Mouse (Mus musculus) embryonic facial prominence, embryonic 11.5 days (tissue): ENCODE results near the gene Zfyve26. TPM values are rescaled to one million over a fixed set of nuclear protein-coding genes. Genes with fewer than 3 reads are reported as not detected.
A peak's percentile ranks its signal among the peaks of the same experiment; 100 is the strongest.

Source experiments
- ATAC-seq: fragments of 200-750 bp; cut with Nextera tagmentation; replicated peaks from 2 replicates; pipeline ENCODE4 v1.8.0; 2017; ENCODE audit warnings: low read depth; ENCODE audit not compliant: insufficient number of reproducible peaks, low FRiP score, low TSS enrichment
- DNase-seq: peaks from one replicate; pipeline ENCODE4 v3.0.0-alpha.2; 2015; ENCODE audit warnings: low spot score
- H3K27ac ChIP-seq: fragments of 300-500 bp; sonication (generic); replicated peaks from 2 replicates; pipeline ENCODE4 v1.5.1; 2014; ENCODE audit warnings: mild to moderate bottlenecking, low read depth, low read length, control low read depth
- H3K27me3 ChIP-seq: fragments of 300-500 bp; sonication (generic); 2 replicates; pipeline ENCODE4 v1.6.1; 2014; ENCODE audit warnings: mild to moderate bottlenecking, low read length, moderate library complexity, mixed read lengths; ENCODE audit not compliant: control insufficient read depth, insufficient read depth
- H3K36me3 ChIP-seq: fragments of 300-500 bp; sonication (generic); replicated peaks from 2 replicates; pipeline ENCODE4 v1.6.1; 2014; ENCODE audit warnings: low read depth, mild to moderate bottlenecking, low read length, moderate library complexity, mixed read lengths; ENCODE audit not compliant: control insufficient read depth, insufficient read depth
- H3K4me1 ChIP-seq: fragments of 300-500 bp; sonication (generic); 2 replicates; pipeline ENCODE4 v1.6.1; 2014; ENCODE audit warnings: low read length, mixed read lengths; ENCODE audit not compliant: control insufficient read depth, insufficient read depth
- H3K4me2 ChIP-seq: fragments of 300-500 bp; sonication (generic); 2 replicates; pipeline ENCODE4 v1.6.1; 2014; ENCODE audit warnings: low read depth, mild to moderate bottlenecking, control low read depth, low read length, moderate library complexity
- H3K4me3 ChIP-seq: fragments of 300-500 bp; sonication (generic); 2 replicates; pipeline ENCODE4 v1.5.1; 2014; ENCODE audit warnings: low read depth, low read length, control low read depth
- H3K9ac ChIP-seq: fragments of 300-500 bp; sonication (generic); replicated peaks from 2 replicates; pipeline ENCODE4 v1.6.1; 2014; ENCODE audit warnings: mild to moderate bottlenecking, control low read depth, low read length
- H3K9me3 ChIP-seq: fragments of 300-500 bp; sonication (generic); replicated peaks from 2 replicates; pipeline ENCODE4 v1.6.1; 2016; ENCODE audit warnings: mild to moderate bottlenecking, low read length, inconsistent platforms, mixed read lengths; ENCODE audit not compliant: control insufficient read depth
- WGBS: fragments of 180-500 bp; shearing (Covaris S2); extraction: QIAGEN DNeasy Blood & Tissue Kit; methylation state at CpG from one replicate; pipeline ENCODE4 v1.1.7; 2014; 5-methylcytosine and 5-hydroxymethylcytosine counted together
- polyA plus RNA-seq: library from polyadenylated mRNA; unstranded; fragments of >200 nt; fragmentation: Nextera tagmentation; extraction: Ambion mirVana; gene quantifications from 2 replicates; pipeline ENCODE4 v1.2.1, GENCODE M21; 2014

Zfyve26 gene
- polyA plus RNA-seq, 1 experiment from 2014 or later: 9.7 TPM

GRCm38 (mm10) chr12:79297884-79298636 is 2.0 kb upstream of the Zfyve26 start:
- H3K36me3 ChIP-seq: no peaks in the 10 kb centered on the region
- H3K27me3 ChIP-seq: no peaks in the 10 kb centered on the region
- WGBS: 17% methylated on average over 15 of the region's 15 CpGs
- DNase-seq (no peak), ATAC-seq (no peak)
- peak overlapping the region; percentile 60 for H3K4me2 ChIP-seq
- no peaks in the 10 kb centered on the region for H3K9me3 ChIP-seq
- peak overlapping the region; percentile 61 for H3K9ac ChIP-seq
- no peaks in the 10 kb centered on the region for H3K4me1 ChIP-seq
- peak overlapping the region; percentile 55 for H3K4me3 ChIP-seq
- H3K27ac ChIP-seq: no peak overlapping the region

DNA sequence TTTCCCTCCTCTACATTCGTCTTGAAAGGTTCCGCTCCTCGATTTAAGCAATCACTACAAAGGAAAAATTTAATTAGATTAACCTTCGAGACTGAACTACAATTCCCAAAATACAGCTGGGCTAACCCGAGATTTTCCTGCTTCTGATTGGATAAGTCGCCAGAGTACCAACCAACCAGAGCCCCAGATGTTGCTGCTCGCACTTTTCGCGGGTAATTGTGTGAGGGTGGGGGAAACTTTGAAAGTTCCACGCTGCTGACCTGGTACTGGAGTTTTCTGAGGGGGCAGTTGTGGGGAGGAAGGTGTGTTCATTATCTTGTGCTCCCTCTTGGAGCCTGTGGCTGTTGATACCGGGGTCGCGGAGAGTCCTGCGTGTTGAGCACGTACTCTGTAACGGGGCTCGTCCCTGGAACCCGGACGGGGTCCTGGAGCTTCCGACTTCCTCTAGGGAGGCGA is 1.0 kb upstream of the Zfyve26 start, which contains the start of gene Rad51b:
TSS of gene Rad51b (plus strand) at position 162 of the 456 bp plus-strand sequence.
- Histone ChIP-seq H3K27ac (no peak within 1 kb of the TSS), H3K4me1 (no peaks in the 10 kb centered on the region), H3K9ac (peak within 1 kb of the TSS; percentile 61), H3K4me3 (peak within 1 kb of the TSS; percentile 55), H3K27me3 (no peaks in the 10 kb centered on the region), H3K36me3 (no peaks in the 10 kb centered on the region), H3K4me2 (peak within 1 kb of the TSS; percentile 60), H3K9me3 (no peaks in the 10 kb centered on the region)
- DNase-seq (peak; percentile 95), ATAC-seq (peak; percentile 80)
- WGBS: 0% methylated on average over 21 of the region's 21 CpGs

DNA sequence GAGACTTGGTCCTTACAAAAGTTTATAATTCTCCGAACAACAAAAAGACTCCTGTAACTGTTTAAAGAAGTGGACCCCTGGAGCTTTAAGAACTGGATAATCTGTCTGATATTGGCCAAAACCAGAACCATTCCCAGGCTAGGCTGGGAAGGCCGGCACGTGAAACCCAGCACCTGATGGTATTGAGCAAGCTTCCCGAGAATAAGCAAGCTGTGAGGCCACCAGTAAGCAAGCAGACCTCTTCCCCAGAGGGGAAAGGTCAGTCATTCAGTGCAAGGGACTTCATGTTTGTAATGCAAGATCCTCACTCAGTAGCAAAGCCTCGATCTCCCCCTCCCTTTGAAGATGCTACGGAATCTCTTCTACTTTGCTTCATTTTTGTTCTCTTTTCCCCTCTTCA is 3.2 kb downstream of the Zfyve26 start:
- WGBS: 81% methylated on average over 6 of the region's 6 CpGs
- no peak overlapping the region for H3K4me2 ChIP-seq

GRCm38 (mm10) chr12:79282595-79282994 is 13.5 kb downstream of the Zfyve26 start:
- Histone ChIP-seq H3K27me3 (no peaks in the 10 kb centered on the region), H3K4me1 (no peaks in the 10 kb centered on the region), H3K36me3 (peaks cover 11% of the 10 kb centered on the region), H3K9me3 (no peaks in the 10 kb centered on the region), H3K9ac (no peak overlapping the region), H3K4me3 (no peak overlapping the region), H3K27ac (no peak overlapping the region), H3K4me2 (no peak overlapping the region)
- WGBS: 91% methylated on average over 8 of the region's 8 CpGs
- DNase-seq (no peak), ATAC-seq (no peak)

More for the DNA sequence above, 3.2 kb downstream of the Zfyve26 start:
- H3K4me1 ChIP-seq: no peaks in the 10 kb centered on the region
- no peak for DNase-seq
- H3K27me3 ChIP-seq: no peaks in the 10 kb centered on the region
- H3K9me3 ChIP-seq: no peaks in the 10 kb centered on the region
- ATAC-seq: no peak
- no peak overlapping the region for H3K4me3 ChIP-seq
- no peaks in the 10 kb centered on the region; the same call in 1 of the 2 replicates for H3K36me3 ChIP-seq
- no peak overlapping the region for H3K27ac ChIP-seq
- no peak overlapping the region for H3K9ac ChIP-seq

- DNase-seq (no peak), ATAC-seq (no peak)
- Histone ChIP-seq H3K9ac (no peak overlapping the region), H3K27me3 (no peaks in the 10 kb centered on the region), H3K9me3 (no peaks in the 10 kb centered on the region), H3K27ac (no peak overlapping the region), H3K4me3 (no peak overlapping the region), H3K36me3 (peaks cover 6% of the 10 kb centered on the region), H3K4me1 (no peaks in the 10 kb centered on the region), H3K4me2 (no peak overlapping the region)
- WGBS: 91% methylated on average over 13 of the region's 13 CpGs
These were observed 16.5 kb downstream of the Zfyve26 start for GRCm38 (mm10) chr12:79279513-79280115.

GRCm38 (mm10) chr12:79272604-79273003 is 23.5 kb downstream of the Zfyve26 start:
- Histone ChIP-seq H3K9ac (no peak overlapping the region), H3K4me3 (no peak overlapping the region), H3K27ac (no peak overlapping the region), H3K9me3 (no peaks in the 10 kb centered on the region), H3K4me1 (no peaks in the 10 kb centered on the region), H3K27me3 (no peaks in the 10 kb centered on the region), H3K4me2 (no peak overlapping the region), H3K36me3 (peaks cover 2% of the 10 kb centered on the region)
- DNase-seq (no peak), ATAC-seq (no peak)
- WGBS: 87% methylated on average over 4 of the region's 4 CpGs

DNA sequence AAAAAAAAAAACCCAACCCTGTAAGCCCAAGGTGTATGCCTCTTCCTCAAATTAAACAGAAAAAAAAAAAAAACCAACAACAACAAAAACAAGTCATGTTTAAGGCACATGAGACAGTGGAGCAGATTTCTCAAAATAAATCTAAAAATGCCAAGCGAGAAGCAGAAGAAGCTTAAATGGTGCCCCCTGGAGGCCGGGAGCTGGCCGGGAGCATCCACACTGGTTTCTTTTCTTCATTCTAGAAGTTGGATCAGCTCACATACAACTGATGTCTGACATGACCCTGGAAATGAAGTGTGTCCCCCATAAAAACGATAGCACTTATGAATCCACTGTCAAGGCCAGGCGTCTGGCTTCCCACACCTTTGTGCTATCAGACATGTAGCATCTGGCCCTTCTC is 35.1 kb downstream of the Zfyve26 start:
- Histone ChIP-seq H3K36me3 (peaks cover 4% of the 10 kb centered on the region; the same call in 1 of the 2 replicates), H3K4me1 (no peaks in the 10 kb centered on the region)
- DNase-seq: peak; percentile 54

DNA sequence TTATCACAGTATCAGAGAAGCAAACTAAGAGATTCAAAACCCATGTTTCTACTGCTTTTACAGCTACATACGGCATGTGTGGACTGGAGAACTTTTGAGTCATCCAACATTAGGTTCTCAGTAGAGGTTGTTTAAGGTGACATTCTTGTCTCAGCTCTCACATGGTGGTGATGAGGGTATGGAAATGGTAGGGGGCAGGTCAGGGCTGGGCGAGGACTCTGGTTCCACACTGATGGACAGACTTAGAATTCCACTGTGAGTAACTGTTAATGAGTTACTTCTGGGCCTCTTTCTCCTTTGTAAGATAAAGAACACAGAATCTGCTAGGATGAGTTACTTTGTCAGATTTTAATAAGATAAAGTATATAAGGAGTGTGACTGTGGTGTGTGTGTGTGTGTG is 36.0 kb downstream of the Zfyve26 start:
- H3K36me3 ChIP-seq: peaks cover 4% of the 10 kb centered on the region
- no peaks in the 10 kb centered on the region for H3K27me3 ChIP-seq
- no peaks in the 10 kb centered on the region for H3K4me1 ChIP-seq
- no peak overlapping the region for H3K4me2 ChIP-seq
- H3K4me3 ChIP-seq: no peak overlapping the region
- no peak overlapping the region for H3K9ac ChIP-seq
- DNase-seq (no peak), ATAC-seq (no peak)
- no peaks in the 10 kb centered on the region for H3K9me3 ChIP-seq
- H3K27ac ChIP-seq: no peak overlapping the region
- 93% methylated on average over 2 of the region's 2 CpGs for WGBS

More for the DNA sequence above, 35.1 kb downstream of the Zfyve26 start:
- 52% methylated on average over 5 of the region's 5 CpGs for WGBS
- ATAC-seq: no peak
- Histone ChIP-seq H3K4me2 (no peak overlapping the region), H3K4me3 (no peak overlapping the region), H3K27ac (no peak overlapping the region), H3K9ac (no peak overlapping the region), H3K27me3 (no peaks in the 10 kb centered on the region), H3K9me3 (no peaks in the 10 kb centered on the region)
